Mouse (Mus musculus): Measurements from ENCODE around the gene Ampd1. TPM values are rescaled to one million over a fixed set of nuclear protein-coding genes. Genes with fewer than 3 reads are reported as not detected.

Gene Ampd1
- total and polyA plus RNA-seq, 3 experiments, result 0.19 TPM; not detected in 2

- Histone ChIP-seq H3K9ac (ENCODE audit: insufficient read depth, low read depth) (no peak overlapping the region), H3K27ac (ENCODE audit: insufficient read depth, low read depth) (no peak overlapping the region), H3K4me1 (ENCODE audit: control insufficient read depth in 1 of 2, insufficient read depth in 2 of 2) (peaks cover 0 to 10% of the 10 kb centered on the region in 2 experiments; a peak in 1 of 4 replicates), H3K27me3 (replicated peaks) (no peaks in the 10 kb centered on the region), H3K79me2 (replicated peaks; ENCODE audit: control insufficient read depth, extremely low read depth, insufficient read depth, poor library complexity, severe bottlenecking) (peaks cover 31% of the 10 kb centered on the region), H3K4me2 (ENCODE audit: insufficient read depth, low read depth, poor library complexity, severe bottlenecking) (no peak overlapping the region), H3K4me3 (replicated peaks in 1 of 3; ENCODE audit: low read depth in 2 of 3, low read length in 2 of 3, poor library complexity in 1 of 3) (no peak overlapping the region), H3K9me3 (replicated peaks; ENCODE audit: low read length) (no peaks in the 10 kb centered on the region), H3K36me3 (replicated peaks in 1 of 2; ENCODE audit: control insufficient read depth in 1 of 2, insufficient read depth in 1 of 2, low read length in 1 of 2) (peaks cover 35 to 85% of the 10 kb centered on the region in 2 experiments)
- no peak for TF ChIP-seq ETS1 (conservative IDR thresholded peaks at IDR 0.05; ENCODE audit: low read depth, low read length)
- no peak for TF ChIP-seq ZC3H11A (IDR thresholded peaks at IDR 0.05; ENCODE audit: low read depth, low read length)
- TF ChIP-seq MEF2A (IDR thresholded peaks at IDR 0.05; ENCODE audit: borderline replicate concordance, low read depth, low read length), result no peak
- no peak for TF ChIP-seq MXI1 (IDR thresholded peaks at IDR 0.05; ENCODE audit: low read depth, low read length)
- no peak for TF ChIP-seq UBTF (IDR thresholded peaks at IDR 0.05; ENCODE audit: low read depth, low read length)
- no peak for TF ChIP-seq ZKSCAN1 (IDR thresholded peaks at IDR 0.05; ENCODE audit: borderline replicate concordance, low read depth, low read length)
- no peak for TF ChIP-seq ELF1 (IDR thresholded peaks at IDR 0.05; ENCODE audit: low read depth, low read length)
- TF ChIP-seq MAZ (IDR thresholded peaks at IDR 0.05; ENCODE audit: low read depth, low read length), result no peak
- TF ChIP-seq RCOR1 (conservative IDR thresholded peaks at IDR 0.05; ENCODE audit: low read depth, low read length), result no peak
- no peak for TF ChIP-seq JUND (conservative IDR thresholded peaks at IDR 0.05; ENCODE audit: low read depth, low read length)
- TF ChIP-seq MAX (IDR thresholded peaks at IDR 0.05; ENCODE audit: low read length), result no peak
- TF ChIP-seq MAFK (IDR thresholded peaks at IDR 0.05; ENCODE audit: insufficient replicate concordance, low read length), result no peak
- no peak for TF ChIP-seq MYC (IDR thresholded peaks at IDR 0.05; ENCODE audit: low read depth, low read length)
- no peak for TF ChIP-seq CTCF (conservative IDR thresholded peaks at IDR 0.05 in 1 of 2, IDR thresholded peaks at IDR 0.05 in 1 of 2; ENCODE audit: low read depth in 2 of 2, low read length in 2 of 2)
- TF ChIP-seq NELFE (IDR thresholded peaks at IDR 0.05; ENCODE audit: low read depth, low read length), result no peak
- no peak for TF ChIP-seq KAT2A (IDR thresholded peaks at IDR 0.05; ENCODE audit: insufficient replicate concordance, low read length)
- no peak for TF ChIP-seq POLR2A (IDR thresholded peaks at IDR 0.05; ENCODE audit: low read depth, low read length)
- no peak for TF ChIP-seq TBP (conservative IDR thresholded peaks at IDR 0.05; ENCODE audit: low read depth, low read length)
- TF ChIP-seq GABPA (IDR thresholded peaks at IDR 0.05; ENCODE audit: insufficient replicate concordance, low read depth, low read length), result no peak
- in situ Hi-C loops (cut with MboI; ENCODE audit: low pct_ligation_motif_present, low pct_unique_long_range_greater_than_20kb, low sequenced_read_pairs), result no loop called here
- dilution Hi-C loops (cut with MboI; ENCODE audit: extremely low pct_ligation_motif_present, extremely low pct_unique_long_range_greater_than_20kb, low sequenced_read_pairs), result no loop called here
- no peak for DNase-seq (ENCODE audit: extremely low read depth)
These were observed 33.5 kb upstream of the Ampd1 start for GRCm38 (mm10) chr3:103040285-103040684.

- H3K9ac ChIP-seq (ENCODE audit: insufficient read depth, low read depth), result no peak overlapping the region
- no peaks in the 10 kb centered on the region for H3K27me3 ChIP-seq (replicated peaks)
- dilution Hi-C loops (cut with MboI; ENCODE audit: extremely low pct_ligation_motif_present, extremely low pct_unique_long_range_greater_than_20kb, low sequenced_read_pairs), result no loop called here
- no peak overlapping the region for H3K27ac ChIP-seq (ENCODE audit: insufficient read depth, low read depth)
- H3K79me2 ChIP-seq (replicated peaks; ENCODE audit: control insufficient read depth, extremely low read depth, insufficient read depth, poor library complexity, severe bottlenecking), result peaks cover 26% of the 10 kb centered on the region
- H3K4me1 ChIP-seq (ENCODE audit: control insufficient read depth in 1 of 2, insufficient read depth in 2 of 2), result peaks cover 0 to 10% of the 10 kb centered on the region in 2 experiments; a peak in 1 of 4 replicates
- no peak overlapping the region for H3K4me2 ChIP-seq (ENCODE audit: insufficient read depth, low read depth, poor library complexity, severe bottlenecking)
- no peak for DNase-seq (ENCODE audit: extremely low read depth)
- peaks cover 39 to 86% of the 10 kb centered on the region in 2 experiments for H3K36me3 ChIP-seq (replicated peaks in 1 of 2; ENCODE audit: control insufficient read depth in 1 of 2, insufficient read depth in 1 of 2, low read length in 1 of 2)
- no peak for TF ChIP-seq HCFC1 (IDR thresholded peaks at IDR 0.05; ENCODE audit: low read depth, low read length)
- no peak for TF ChIP-seq JUN (IDR thresholded peaks at IDR 0.05; ENCODE audit: insufficient read depth, low read depth, low read length)
- TF ChIP-seq MAZ (IDR thresholded peaks at IDR 0.05; ENCODE audit: low read depth, low read length), result no peak
- no peak for TF ChIP-seq NELFE (IDR thresholded peaks at IDR 0.05; ENCODE audit: low read depth, low read length)
- TF ChIP-seq NRF1 (IDR thresholded peaks at IDR 0.05; ENCODE audit: low read depth, low read length), result no peak
- TF ChIP-seq MAX (IDR thresholded peaks at IDR 0.05; ENCODE audit: low read length), result no peak
- no peak for TF ChIP-seq ZNF384 (IDR thresholded peaks at IDR 0.05; ENCODE audit: low read depth, low read length)
- no peak overlapping the region for H3K4me3 ChIP-seq (replicated peaks in 1 of 3; ENCODE audit: low read depth in 2 of 3, low read length in 2 of 3, poor library complexity in 1 of 3)
- in situ Hi-C loops (cut with MboI; ENCODE audit: low pct_ligation_motif_present, low pct_unique_long_range_greater_than_20kb, low sequenced_read_pairs), result no loop called here
- no peaks in the 10 kb centered on the region for H3K9me3 ChIP-seq (replicated peaks; ENCODE audit: low read length)
These were observed 32.9 kb upstream of the Ampd1 start for GRCm38 (mm10) chr3:103040861-103041379.

Measured in CH12.LX (cell line).